ENCODE assay signal across 21 mouse cellular contexts in genomic region chr15:81122078-81122477, GRCm38 (mm10).
DNase-seq lines count a peak whose midpoint lies in the region; ATAC-seq lines count a peak whose summit lies in the region.
"Had no signal": no experiment of that assay in that cellular context is flagged by ENCODE, and none has a peak within 500 bp of the region (broad histone marks: within the 10 kb centered on the region; RNA-seq: fewer than 3 reads in every experiment).

No protein-coding gene starts in this region.

- H3K4me2 ChIP-seq in embryonic facial prominence, embryonic 14.5 days (ENCODE audit: low read depth, low read length): no peak overlapping the region
- no peak overlapping the region for H3K4me2 ChIP-seq in midbrain, embryonic 15.5 days
- H3K4me2 ChIP-seq in hindbrain, embryonic 14.5 days (replicated peaks): no peak overlapping the region
- H3K4me2 ChIP-seq: embryonic facial prominence, embryonic 13.5 days; heart, embryonic 13.5 days; kidney, embryonic 15.5 days; limb, embryonic 12.5 days; liver, embryonic 13.5 days; lung, embryonic 15.5 days had no signal

- 0 out of 2 replicates have a peak overlapping the region, but pooled peaks have one; percentile 3 for H3K27ac ChIP-seq in embryonic facial prominence, embryonic 14.5 days (replicated peaks; ENCODE audit: low read depth, low read length)
- H3K27ac ChIP-seq in embryonic facial prominence, embryonic 10.5 days (replicated peaks): no peak overlapping the region; the same call in 1 of the 2 replicates
- H3K27ac ChIP-seq in midbrain, embryonic 10.5 days (replicated peaks): peak overlapping the region; percentile 71
- no peak overlapping the region for H3K27ac ChIP-seq in midbrain, embryonic 15.5 days
- H3K27ac ChIP-seq in hindbrain, embryonic 14.5 days: 0 out of 2 replicates have a peak overlapping the region, but pooled peaks have one; percentile 26
- H3K27ac ChIP-seq: embryonic facial prominence, embryonic 13.5 days; heart, embryonic 13.5 days; kidney, embryonic 15.5 days; limb, embryonic 12.5 days; liver, embryonic 13.5 days; lung, embryonic 15.5 days; macrophage; stomach, postnatal 0 days had no signal

- H3K4me3 ChIP-seq in embryonic facial prominence, embryonic 14.5 days (ENCODE audit: low read depth, low read length): no peak overlapping the region
- no peak overlapping the region for H3K4me3 ChIP-seq in embryonic facial prominence, embryonic 10.5 days
- no peak overlapping the region for H3K4me3 ChIP-seq in midbrain, embryonic 10.5 days
- H3K4me3 ChIP-seq in midbrain, embryonic 15.5 days: no peak overlapping the region
- H3K4me3 ChIP-seq in hindbrain, embryonic 14.5 days (replicated peaks; ENCODE audit: low read length): no peak overlapping the region
- H3K4me3 ChIP-seq: embryonic facial prominence, embryonic 13.5 days; heart, embryonic 13.5 days; kidney, embryonic 15.5 days; limb, embryonic 12.5 days; liver, embryonic 13.5 days; lung, embryonic 15.5 days had no signal

- H3K9me3 ChIP-seq in embryonic facial prominence, embryonic 14.5 days (ENCODE audit: control insufficient read depth, low read length): no peaks in the 10 kb centered on the region
- no peaks in the 10 kb centered on the region for H3K9me3 ChIP-seq in embryonic facial prominence, embryonic 10.5 days
- no peaks in the 10 kb centered on the region for H3K9me3 ChIP-seq in midbrain, embryonic 10.5 days (replicated peaks)
- no peaks in the 10 kb centered on the region for H3K9me3 ChIP-seq in midbrain, embryonic 15.5 days
- no peaks in the 10 kb centered on the region for H3K9me3 ChIP-seq in hindbrain, embryonic 14.5 days (ENCODE audit: control insufficient read depth, low read length)
- H3K9me3 ChIP-seq: embryonic facial prominence, embryonic 13.5 days; heart, embryonic 13.5 days; kidney, embryonic 15.5 days; limb, embryonic 12.5 days; liver, embryonic 13.5 days; lung, embryonic 15.5 days had no signal

- DNase-seq in embryonic facial prominence, embryonic 14.5 days (ENCODE audit: low spot score): no peak
- no peak for DNase-seq in embryonic facial prominence, embryonic 10.5 days (ENCODE audit: low spot score)
- no peak for DNase-seq in midbrain, embryonic 10.5 days (ENCODE audit: low spot score)
- DNase-seq in adrenal gland, postnatal 36 days: peak; percentile 34 to 51
- no peak for DNase-seq in hindbrain, embryonic 14.5 days (ENCODE audit: low spot score)
- DNase-seq in kidney, postnatal 14 days: no peak
- no peak for DNase-seq in right cerebral cortex, postnatal 36 days (ENCODE audit: low spot score in 2 of 2)
- DNase-seq: B cell, adult 2 months; cerebellum, adult 2 months; heart, postnatal 36 days; liver, embryonic 13.5 days; right cerebral cortex, postnatal 25 days had no signal

- ATAC-seq in embryonic facial prominence, embryonic 14.5 days (ENCODE audit: low read depth): no peak
- ATAC-seq in midbrain, embryonic 15.5 days (replicated peaks): no peak
- ATAC-seq in hindbrain, embryonic 14.5 days (ENCODE audit: low FRiP score): no peak
- ATAC-seq: intestine, embryonic 16.5 days had no signal

- no peaks in the 10 kb centered on the region for H3K27me3 ChIP-seq in embryonic facial prominence, embryonic 14.5 days (replicated peaks; ENCODE audit: control insufficient read depth, insufficient read depth, low read length)
- H3K27me3 ChIP-seq in embryonic facial prominence, embryonic 10.5 days (replicated peaks; ENCODE audit: low read depth, poor library complexity, severe bottlenecking): no peaks in the 10 kb centered on the region
- H3K27me3 ChIP-seq in midbrain, embryonic 10.5 days (ENCODE audit: low read depth, poor library complexity, severe bottlenecking): no peaks in the 10 kb centered on the region
- H3K27me3 ChIP-seq in midbrain, embryonic 15.5 days (replicated peaks): no peaks in the 10 kb centered on the region
- H3K27me3 ChIP-seq in hindbrain, embryonic 14.5 days (ENCODE audit: control insufficient read depth, insufficient read depth, low read length): no peaks in the 10 kb centered on the region
- H3K27me3 ChIP-seq: embryonic facial prominence, embryonic 13.5 days; heart, embryonic 13.5 days; kidney, embryonic 15.5 days; limb, embryonic 12.5 days; liver, embryonic 13.5 days; lung, embryonic 15.5 days had no signal

- H3K9ac ChIP-seq in embryonic facial prominence, embryonic 14.5 days (ENCODE audit: low read depth, low read length): no peak overlapping the region
- H3K9ac ChIP-seq in midbrain, embryonic 15.5 days: no peak overlapping the region
- no peak overlapping the region for H3K9ac ChIP-seq in hindbrain, embryonic 14.5 days
- H3K9ac ChIP-seq: embryonic facial prominence, embryonic 13.5 days; heart, embryonic 13.5 days; kidney, embryonic 15.5 days; limb, embryonic 12.5 days; liver, embryonic 13.5 days; lung, embryonic 15.5 days had no signal

- H3K36me3 ChIP-seq in embryonic facial prominence, embryonic 14.5 days (ENCODE audit: control insufficient read depth, insufficient read depth, low read length): no peaks in the 10 kb centered on the region
- peaks cover 6% of the 10 kb centered on the region; the same call in 1 of the 2 replicates for H3K36me3 ChIP-seq in embryonic facial prominence, embryonic 10.5 days (replicated peaks)
- H3K36me3 ChIP-seq in midbrain, embryonic 10.5 days: 0 out of 2 replicates have a peak, but pooled peaks cover 3% of the 10 kb centered on the region
- H3K36me3 ChIP-seq in midbrain, embryonic 15.5 days (replicated peaks): no peaks in the 10 kb centered on the region
- H3K36me3 ChIP-seq in hindbrain, embryonic 14.5 days (replicated peaks; ENCODE audit: control insufficient read depth, insufficient read depth): no peaks in the 10 kb centered on the region
- H3K36me3 ChIP-seq: embryonic facial prominence, embryonic 13.5 days; kidney, embryonic 15.5 days; limb, embryonic 12.5 days; liver, embryonic 13.5 days; lung, embryonic 15.5 days had no signal

- WGBS in embryonic facial prominence, embryonic 14.5 days: 70% methylated on average over 2 of the region's 2 CpGs
- 84% methylated on average over 2 of the region's 2 CpGs for WGBS in embryonic facial prominence, embryonic 10.5 days
- WGBS in midbrain, embryonic 10.5 days: 69% methylated on average over 2 of the region's 2 CpGs
- 52% methylated on average over 2 of the region's 2 CpGs for WGBS in midbrain, embryonic 15.5 days
- WGBS in hindbrain, embryonic 14.5 days: 68% methylated on average over 2 of the region's 2 CpGs

- H3K4me1 ChIP-seq in embryonic facial prominence, embryonic 14.5 days (ENCODE audit: control insufficient read depth, insufficient read depth, low read length): no peaks in the 10 kb centered on the region
- H3K4me1 ChIP-seq in embryonic facial prominence, embryonic 10.5 days: peaks cover 16% of the 10 kb centered on the region
- peaks cover 32% of the 10 kb centered on the region for H3K4me1 ChIP-seq in midbrain, embryonic 10.5 days
- no peaks in the 10 kb centered on the region for H3K4me1 ChIP-seq in midbrain, embryonic 15.5 days
- H3K4me1 ChIP-seq in hindbrain, embryonic 14.5 days (replicated peaks; ENCODE audit: control insufficient read depth, insufficient read depth, low read length): no peaks in the 10 kb centered on the region; the same call in 1 of the 2 replicates
- H3K4me1 ChIP-seq: lung, embryonic 15.5 days had no signal

Comparison
In these comparisons a context has a peak if more than half of its experiments do, and no peak if none do; other contexts are left out.
1. H3K27ac ChIP-seq: peak in embryonic facial prominence, embryonic 14.5 days (single experiment), midbrain, embryonic 10.5 days (single experiment) and hindbrain, embryonic 14.5 days (single experiment); none in embryonic facial prominence, embryonic 10.5 days (single experiment) and midbrain, embryonic 15.5 days (single experiment).
2. DNase-seq: peak in adrenal gland, postnatal 36 days (2 of 2); none in embryonic facial prominence, embryonic 14.5 days (single experiment), embryonic facial prominence, embryonic 10.5 days (single experiment), midbrain, embryonic 10.5 days (single experiment), hindbrain, embryonic 14.5 days (single experiment), kidney, postnatal 14 days (single experiment) and right cerebral cortex, postnatal 36 days (0 of 2).